Mouse (Mus musculus): ENCODE measurements at regions not wholly inside any gene's neighbourhood (a gene's known extent, or its start where the extent isn't known, plus 50 kb on each side); places are given as distances from the start of the nearest gene placed in this dataset.

- no peaks in the 10 kb centered on the region for H3K79me2 ChIP-seq (ENCODE audit: control insufficient read depth, insufficient read depth, low read length)
- no peak overlapping the region for H3K9ac ChIP-seq (ENCODE audit: low read depth, low read length)
- no peak overlapping the region for H3K4me3 ChIP-seq (ENCODE audit: insufficient read depth, low read depth, low read length)
- TF ChIP-seq POLR2A (IDR thresholded peaks at IDR 0.05; ENCODE audit: extremely low read depth, insufficient read depth, low read length), result no peak
- no peak for TF ChIP-seq CTCF (IDR thresholded peaks at IDR 0.05; ENCODE audit: low read depth, low read length)
- no peaks in the 10 kb centered on the region for H3K4me1 ChIP-seq (ENCODE audit: control insufficient read depth, insufficient read depth, low read length)
- H3K27ac ChIP-seq (replicated peaks; ENCODE audit: insufficient read depth, low read depth, low read length), result no peak overlapping the region
- whole genome bisulfite sequencing, result 89% methylated on average over 5 of the region's 5 CpGs
- DNase-seq (ENCODE audit: extremely low read depth, low read depth, low spot score), result no peak
- no peaks in the 10 kb centered on the region for H3K36me3 ChIP-seq (ENCODE audit: control insufficient read depth, insufficient read depth, low read length)
- no peaks in the 10 kb centered on the region for H3K27me3 ChIP-seq (ENCODE audit: control insufficient read depth, insufficient read depth, low read length)
Measured at GRCm38 (mm10) chr16:87272363-87272762, 81.6 kb upstream of the N6amt1 start.

GRCm38 (mm10) chr16:87267954-87268804 is 85.8 kb upstream of the N6amt1 start:
- DNase-seq (ENCODE audit: extremely low read depth, low read depth, low spot score), result no peak
- Histone ChIP-seq H3K27me3 (ENCODE audit: control insufficient read depth, insufficient read depth, low read length) (no peaks in the 10 kb centered on the region), H3K36me3 (ENCODE audit: control insufficient read depth, insufficient read depth, low read length) (no peaks in the 10 kb centered on the region), H3K27ac (replicated peaks; ENCODE audit: insufficient read depth, low read depth, low read length) (no peak overlapping the region), H3K79me2 (ENCODE audit: control insufficient read depth, insufficient read depth, low read length) (no peaks in the 10 kb centered on the region), H3K4me3 (ENCODE audit: insufficient read depth, low read depth, low read length) (no peak overlapping the region), H3K4me1 (ENCODE audit: control insufficient read depth, insufficient read depth, low read length) (no peaks in the 10 kb centered on the region), H3K9ac (ENCODE audit: low read depth, low read length) (no peak overlapping the region)
- WGBS, result 77% methylated on average over 9 of the region's 9 CpGs
- TF ChIP-seq CTCF (IDR thresholded peaks at IDR 0.05; ENCODE audit: low read depth, low read length), result no peak
- no peak for TF ChIP-seq POLR2A (IDR thresholded peaks at IDR 0.05; ENCODE audit: extremely low read depth, insufficient read depth, low read length)

DNA sequence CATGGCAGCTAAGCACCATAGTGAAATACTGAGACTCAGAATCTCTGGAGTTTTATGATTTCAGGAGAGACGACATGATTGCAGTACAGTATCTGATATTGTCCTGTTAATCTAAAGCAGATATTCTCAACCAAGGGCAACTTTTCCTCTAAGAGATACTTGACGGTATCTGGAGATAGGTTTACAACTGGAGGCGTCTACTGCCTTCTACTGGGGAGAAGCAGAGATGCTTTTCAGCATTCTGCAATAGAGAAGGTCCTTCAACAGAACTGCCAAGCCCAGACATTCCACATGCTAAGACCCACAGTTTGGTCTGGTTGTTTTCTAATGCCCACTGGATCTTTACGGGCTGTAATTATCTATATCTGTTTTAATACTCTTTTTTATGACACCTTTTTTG is 86.5 kb upstream of the N6amt1 start:
- Histone ChIP-seq H3K27ac (replicated peaks; ENCODE audit: insufficient read depth, low read depth, low read length) (no peak overlapping the region), H3K27me3 (ENCODE audit: control insufficient read depth, insufficient read depth, low read length) (no peaks in the 10 kb centered on the region), H3K9ac (ENCODE audit: low read depth, low read length) (no peak overlapping the region), H3K4me1 (ENCODE audit: control insufficient read depth, insufficient read depth, low read length) (no peaks in the 10 kb centered on the region), H3K4me3 (ENCODE audit: insufficient read depth, low read depth, low read length) (no peak overlapping the region), H3K79me2 (ENCODE audit: control insufficient read depth, insufficient read depth, low read length) (no peaks in the 10 kb centered on the region), H3K36me3 (ENCODE audit: control insufficient read depth, insufficient read depth, low read length) (no peaks in the 10 kb centered on the region)
- 91% methylated on average over 4 of the region's 4 CpGs for WGBS
- no peak for DNase-seq (ENCODE audit: extremely low read depth, low read depth, low spot score)
- TF ChIP-seq POLR2A (IDR thresholded peaks at IDR 0.05; ENCODE audit: extremely low read depth, insufficient read depth, low read length) (no peak), CTCF (IDR thresholded peaks at IDR 0.05; ENCODE audit: low read depth, low read length) (no peak)

DNA sequence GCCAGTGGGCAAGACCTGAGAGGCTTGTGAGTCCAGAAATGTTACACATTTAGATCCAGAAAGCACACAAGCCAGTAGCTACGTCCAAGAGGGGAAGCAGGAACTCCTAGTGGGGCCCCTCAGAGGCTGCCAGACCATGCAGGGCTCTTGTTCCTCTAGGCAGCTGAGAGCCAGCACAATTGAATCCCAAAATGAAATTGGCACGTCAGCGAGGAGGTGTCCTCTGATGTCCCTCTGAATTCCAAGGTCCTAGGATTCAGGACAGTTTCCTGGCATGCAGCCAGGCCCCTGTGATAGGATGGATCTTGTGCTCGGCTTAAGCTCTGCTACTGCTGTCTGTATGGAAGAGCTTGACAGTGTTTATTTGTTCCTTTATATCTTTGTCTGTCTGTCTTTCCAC is 90.4 kb upstream of the N6amt1 start:
- 38% methylated on average over 4 of the region's 4 CpGs for WGBS
- Histone ChIP-seq H3K79me2 (ENCODE audit: control insufficient read depth, insufficient read depth, low read length) (no peaks in the 10 kb centered on the region), H3K27ac (replicated peaks; ENCODE audit: insufficient read depth, low read depth, low read length) (no peak overlapping the region), H3K36me3 (ENCODE audit: control insufficient read depth, insufficient read depth, low read length) (no peaks in the 10 kb centered on the region), H3K27me3 (ENCODE audit: control insufficient read depth, insufficient read depth, low read length) (no peaks in the 10 kb centered on the region), H3K4me1 (ENCODE audit: control insufficient read depth, insufficient read depth, low read length) (no peaks in the 10 kb centered on the region), H3K9ac (ENCODE audit: low read depth, low read length) (no peak overlapping the region), H3K4me3 (ENCODE audit: insufficient read depth, low read depth, low read length) (no peak overlapping the region)
- DNase-seq (ENCODE audit: extremely low read depth, low read depth, low spot score), result no peak
- TF ChIP-seq CTCF (IDR thresholded peaks at IDR 0.05; ENCODE audit: low read depth, low read length), result no peak
- no peak for TF ChIP-seq POLR2A (IDR thresholded peaks at IDR 0.05; ENCODE audit: extremely low read depth, insufficient read depth, low read length)

- Histone ChIP-seq H3K27me3 (ENCODE audit: control insufficient read depth, insufficient read depth, low read length) (no peaks in the 10 kb centered on the region), H3K4me1 (ENCODE audit: control insufficient read depth, insufficient read depth, low read length) (no peaks in the 10 kb centered on the region), H3K4me3 (ENCODE audit: insufficient read depth, low read depth, low read length) (no peak overlapping the region), H3K36me3 (ENCODE audit: control insufficient read depth, insufficient read depth, low read length) (no peaks in the 10 kb centered on the region), H3K9ac (ENCODE audit: low read depth, low read length) (no peak overlapping the region), H3K27ac (replicated peaks; ENCODE audit: insufficient read depth, low read depth, low read length) (no peak overlapping the region), H3K79me2 (ENCODE audit: control insufficient read depth, insufficient read depth, low read length) (no peaks in the 10 kb centered on the region)
- TF ChIP-seq CTCF (IDR thresholded peaks at IDR 0.05; ENCODE audit: low read depth, low read length), result no peak
- TF ChIP-seq POLR2A (IDR thresholded peaks at IDR 0.05; ENCODE audit: extremely low read depth, insufficient read depth, low read length), result no peak
- 77% methylated on average over 8 of the region's 8 CpGs for WGBS
- DNase-seq (ENCODE audit: extremely low read depth, low read depth, low spot score), result no peak
Measured at GRCm38 (mm10) chr16:87263041-87263440, 90.9 kb upstream of the N6amt1 start.

DNA sequence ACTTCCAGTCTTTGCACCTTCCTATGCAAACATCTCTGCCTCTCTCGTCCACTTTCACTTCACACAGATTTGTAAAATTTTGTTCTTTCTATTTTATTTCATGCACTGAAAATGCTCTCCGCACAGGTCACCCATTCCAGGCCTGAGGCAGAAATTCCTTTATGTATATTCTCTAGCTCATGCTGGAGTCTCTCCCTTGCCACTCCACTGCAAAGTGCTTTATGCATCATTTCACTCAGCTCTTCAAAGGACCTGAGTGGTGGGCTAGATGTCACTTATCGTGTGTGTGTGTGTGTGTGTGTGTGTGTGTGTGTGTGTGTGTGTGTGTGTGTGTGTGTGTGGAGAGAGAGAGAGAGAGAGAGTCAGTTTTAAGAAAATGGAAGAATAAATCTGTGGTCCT is 91.5 kb upstream of the N6amt1 start:
- no peak for DNase-seq (ENCODE audit: extremely low read depth, low read depth, low spot score)
- Histone ChIP-seq H3K4me3 (ENCODE audit: insufficient read depth, low read depth, low read length) (no peak overlapping the region), H3K36me3 (ENCODE audit: control insufficient read depth, insufficient read depth, low read length) (no peaks in the 10 kb centered on the region), H3K79me2 (ENCODE audit: control insufficient read depth, insufficient read depth, low read length) (no peaks in the 10 kb centered on the region), H3K4me1 (ENCODE audit: control insufficient read depth, insufficient read depth, low read length) (no peaks in the 10 kb centered on the region), H3K27me3 (ENCODE audit: control insufficient read depth, insufficient read depth, low read length) (no peaks in the 10 kb centered on the region), H3K9ac (ENCODE audit: low read depth, low read length) (no peak overlapping the region), H3K27ac (replicated peaks; ENCODE audit: insufficient read depth, low read depth, low read length) (no peak overlapping the region)
- 72% methylated on average over 3 of the region's 3 CpGs for WGBS
- TF ChIP-seq POLR2A (IDR thresholded peaks at IDR 0.05; ENCODE audit: extremely low read depth, insufficient read depth, low read length) (no peak), CTCF (IDR thresholded peaks at IDR 0.05; ENCODE audit: low read depth, low read length) (no peak)

All from liver, adult 2 months (tissue).